Mouse (Mus musculus) CD4-positive, CD25-positive, alpha-beta regulatory T cell (primary cell): ENCODE measurements around the gene Plekhb2. TPM values are rescaled to one million over a fixed set of nuclear protein-coding genes. Genes with fewer than 3 reads are reported as not detected.

Source experiments
- polyA plus RNA-seq: library from polyadenylated mRNA; unstranded; fragments of 100-300 nt; shearing (Covaris generic); gene quantifications from one replicate; pipeline ENCODE4 v1.2.1, GENCODE M21; 2017

Gene Plekhb2
- 99.4 TPM for polyA plus RNA-seq

GRCm38 (mm10) chr1:34849745-34850342, at the start of gene Plekhb2:
Gene Plekhb2 (plus strand): TSS chr1:34849976.

GRCm38 (mm10) chr1:34842887-34843618, 6.7 kb upstream of the Plekhb2 start, which contains the start of gene Fam168b:
Gene Fam168b (minus strand): TSS chr1:34843065.

Other genes with a start within 250 kb of the Plekhb2 start
- gene Fam168b, start 6.9 kb upstream of the Plekhb2 start, polyA plus RNA-seq, result 103 TPM